Mouse (Mus musculus): ENCODE results near the gene Adcy6.

The Adcy6 gene

GRCm38 (mm10) chr15:98609331-98610130 lies at the start of gene Adcy6:
Adcy6 (minus strand) TSS chr15:98610076.
- peak; percentile 64 for DNase-seq (ENCODE audit: low spot score)

- DNase-seq (ENCODE audit: low spot score): no peak
Measured at GRCm38 (mm10) chr15:98656982-98657751, 47.3 kb upstream of the Adcy6 start.

GRCm38 (mm10) chr15:98652174-98652573 lies 42.3 kb upstream of the Adcy6 start:
- no peak for DNase-seq (ENCODE audit: low spot score)

- DNase-seq (ENCODE audit: low spot score): no peak
Measured at GRCm38 (mm10) chr15:98651431-98651830, 41.6 kb upstream of the Adcy6 start.

- DNase-seq (ENCODE audit: low spot score): no peak
Measured at GRCm38 (mm10) chr15:98648071-98648470, 38.2 kb upstream of the Adcy6 start.

GRCm38 (mm10) chr15:98647308-98647707 lies 37.4 kb upstream of the Adcy6 start:
- DNase-seq (ENCODE audit: low spot score): no peak

- no peak for DNase-seq (ENCODE audit: low spot score)
Measured at GRCm38 (mm10) chr15:98646737-98647136, 36.9 kb upstream of the Adcy6 start.

- DNase-seq (ENCODE audit: low spot score): no peak
Measured at GRCm38 (mm10) chr15:98645057-98646026, 35.5 kb upstream of the Adcy6 start.

GRCm38 (mm10) chr15:98644406-98644805 lies 34.5 kb upstream of the Adcy6 start:
- DNase-seq (ENCODE audit: low spot score): no peak

GRCm38 (mm10) chr15:98640157-98640556 lies 30.3 kb upstream of the Adcy6 start:
- no peak for DNase-seq (ENCODE audit: low spot score)

- no peak for DNase-seq (ENCODE audit: low spot score)
Measured at GRCm38 (mm10) chr15:98637155-98637554, 27.3 kb upstream of the Adcy6 start.

GRCm38 (mm10) chr15:98636517-98636916 lies 26.6 kb upstream of the Adcy6 start:
- DNase-seq (ENCODE audit: low spot score): no peak

- DNase-seq (ENCODE audit: low spot score): no peak
Measured at GRCm38 (mm10) chr15:98635291-98635841, 25.5 kb upstream of the Adcy6 start.

GRCm38 (mm10) chr15:98634541-98635081 lies 24.7 kb upstream of the Adcy6 start:
- DNase-seq (ENCODE audit: low spot score): peak; percentile 81

GRCm38 (mm10) chr15:98633822-98634470 lies 24.1 kb upstream of the Adcy6 start:
- DNase-seq (ENCODE audit: low spot score): no peak

- DNase-seq (ENCODE audit: low spot score): no peak
Measured at GRCm38 (mm10) chr15:98632921-98633320, 23.0 kb upstream of the Adcy6 start.

- peak; percentile 58 for DNase-seq (ENCODE audit: low spot score)
Measured at GRCm38 (mm10) chr15:98632107-98632744, 22.4 kb upstream of the Adcy6 start.

- peak; percentile 77 for DNase-seq (ENCODE audit: low spot score)
Measured at GRCm38 (mm10) chr15:98631493-98631892, 21.6 kb upstream of the Adcy6 start.

GRCm38 (mm10) chr15:98630540-98630939 lies 20.7 kb upstream of the Adcy6 start, which contains the start of gene Cacnb3:
Cacnb3 (plus strand) TSS chr15:98630840.
- DNase-seq (ENCODE audit: low spot score): no peak

GRCm38 (mm10) chr15:98629464-98629863 lies 19.6 kb upstream of the Adcy6 start:
- DNase-seq (ENCODE audit: low spot score): no peak
